Mouse (Mus musculus): ENCODE measurements at regions not wholly inside any gene's neighbourhood (a gene's known extent, or its start where the extent isn't known, plus 50 kb on each side); places are given as distances from the start of the nearest gene placed in this dataset.

DNA sequence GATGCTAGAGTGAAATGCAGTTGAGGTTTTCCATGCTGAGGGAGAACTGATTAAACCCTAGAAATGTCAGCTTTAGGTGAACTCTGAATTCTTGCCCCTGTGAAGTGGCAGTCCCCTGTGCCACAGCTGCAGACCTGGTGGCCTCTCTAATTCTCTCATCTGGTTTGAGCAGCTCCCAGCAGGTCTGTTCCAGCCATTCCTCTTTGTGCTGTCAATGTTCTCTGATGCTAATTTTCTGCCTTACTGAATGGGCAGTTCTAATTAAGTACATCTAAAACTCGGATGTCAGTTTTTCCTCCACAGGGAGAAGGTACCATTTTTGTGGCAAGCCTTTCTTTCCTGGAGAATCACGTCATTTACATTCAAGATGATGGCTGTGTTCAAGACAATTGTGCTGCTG is 343.1 kb upstream of the Pfkp start:
- no peak for TF ChIP-seq EP300 (IDR thresholded peaks at IDR 0.05)
- no peak for TF ChIP-seq CTCF (IDR thresholded peaks at IDR 0.05)

Data from lung, postnatal 0 days (tissue).